Mouse (Mus musculus): ENCODE measurements around the gene Rasl2-9. TPM values are rescaled to one million over a fixed set of nuclear protein-coding genes. Genes with fewer than 3 reads are reported as not detected.
"Not testable (repeated sequence)": the region's sequence is repeated elsewhere in the genome, so short reads cannot be mapped to it uniquely, and the experiment has no call there.

Rasl2-9 gene
- total and polyA plus RNA-seq, 2 experiments from 2014 or later: 0.57 TPM; not detected in 1

GRCm38 (mm10) chr7:5083325-5084105 is 42.2 kb downstream of the Rasl2-9 start:
- Histone ChIP-seq H3K9ac (replicated peaks; ENCODE audit: low read length, poor library complexity, severe bottlenecking) (no peak overlapping the region), H3K36me3 (ENCODE audit: insufficient read depth, low read length) (peaks cover 22% of the 10 kb centered on the region), H3K4me2 (ENCODE audit: low read depth, low read length, poor library complexity, severe bottlenecking) (no peak overlapping the region), H3K4me3 (ENCODE audit: low read depth, low read length) (no peak overlapping the region), H3K27me3 (ENCODE audit: insufficient read depth, low read length) (no peaks in the 10 kb centered on the region), H3K4me1 (ENCODE audit: insufficient read depth, low read length) (0 out of 2 replicates have a peak, but pooled peaks cover 7% of the 10 kb centered on the region), H3K9me3 (ENCODE audit: low read length) (no peaks in the 10 kb centered on the region), H3K27ac (ENCODE audit: low read depth, low read length) (no peak overlapping the region)
- TF ChIP-seq CTCF (IDR thresholded peaks at IDR 0.05): no peak
- ATAC-seq (ENCODE audit: low FRiP score) (no peak), DNase-seq (ENCODE audit: low spot score) (no peak)
- 94% methylated on average over 18 of the region's 18 CpGs for WGBS

DNA sequence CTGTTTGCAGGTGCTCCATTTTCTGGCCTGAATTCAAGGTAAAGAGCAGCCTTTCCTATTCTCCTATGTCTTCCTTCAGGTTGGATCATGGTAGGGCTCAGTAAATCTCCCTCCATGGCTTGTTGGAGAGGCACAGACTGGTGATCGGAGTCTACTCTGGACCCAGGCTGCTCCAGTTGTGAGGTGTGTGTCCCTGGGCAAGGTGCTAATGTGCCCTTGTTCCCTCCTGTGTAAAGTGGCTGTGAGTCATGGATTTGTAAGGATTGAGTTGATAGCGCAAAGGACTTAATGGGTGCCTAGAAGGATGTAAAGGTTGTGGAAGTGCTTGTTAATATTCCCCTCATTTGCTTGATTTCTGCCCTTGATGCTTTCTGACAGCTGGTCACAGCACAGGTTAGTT is 43.8 kb downstream of the Rasl2-9 start:
- WGBS: 96% methylated on average over 2 of the region's 2 CpGs
- H3K36me3 ChIP-seq (ENCODE audit: insufficient read depth, low read length): peaks cover 33% of the 10 kb centered on the region

DNA sequence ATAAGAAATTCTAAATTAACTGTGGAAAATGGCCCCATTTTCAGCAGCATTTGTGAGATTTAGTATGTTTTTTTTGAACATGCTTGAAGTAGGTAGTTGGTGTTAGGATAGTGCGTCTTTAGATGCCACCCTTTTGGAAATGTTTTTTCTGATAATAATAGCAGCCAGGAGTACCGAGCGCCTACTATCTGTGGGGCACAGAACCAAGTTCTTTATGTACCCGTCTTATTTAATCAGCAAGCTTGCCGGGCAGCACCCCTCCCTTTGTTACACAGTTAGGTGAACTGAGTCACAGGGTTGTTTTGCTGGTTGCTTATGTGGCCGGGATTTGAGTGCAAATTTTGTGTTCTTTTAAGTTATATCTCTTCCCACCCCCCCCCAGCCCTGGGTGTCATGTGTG is 44.5 kb downstream of the Rasl2-9 start:
- Histone ChIP-seq H3K4me2 (ENCODE audit: low read depth, low read length, poor library complexity, severe bottlenecking) (peak overlapping the region; percentile 91), H3K4me3 (ENCODE audit: low read depth, low read length) (peak overlapping the region; percentile 99), H3K27ac (ENCODE audit: low read depth, low read length) (no peak overlapping the region), H3K9me3 (ENCODE audit: low read length) (no peaks in the 10 kb centered on the region), H3K9ac (replicated peaks; ENCODE audit: low read length, poor library complexity, severe bottlenecking) (peak overlapping the region; percentile 97), H3K4me1 (ENCODE audit: insufficient read depth, low read length) (0 out of 2 replicates have a peak, but pooled peaks cover 7% of the 10 kb centered on the region), H3K27me3 (ENCODE audit: insufficient read depth, low read length) (no peaks in the 10 kb centered on the region), H3K36me3 (ENCODE audit: insufficient read depth, low read length) (peaks cover 36% of the 10 kb centered on the region)
- TF ChIP-seq CTCF (IDR thresholded peaks at IDR 0.05): no peak
- 67% methylated on average over 6 of the region's 6 CpGs for WGBS
- DNase-seq (ENCODE audit: low spot score) (no peak), ATAC-seq (ENCODE audit: low FRiP score) (no peak)

More for the DNA sequence above, 43.8 kb downstream of the Rasl2-9 start:
- Histone ChIP-seq H3K9me3 (ENCODE audit: low read length) (no peaks in the 10 kb centered on the region), H3K4me2 (ENCODE audit: low read depth, low read length, poor library complexity, severe bottlenecking) (peak overlapping the region; percentile 91), H3K27ac (ENCODE audit: low read depth, low read length) (no peak overlapping the region), H3K4me3 (ENCODE audit: low read depth, low read length) (no peak overlapping the region), H3K9ac (replicated peaks; ENCODE audit: low read length, poor library complexity, severe bottlenecking) (no peak overlapping the region), H3K27me3 (ENCODE audit: insufficient read depth, low read length) (no peaks in the 10 kb centered on the region), H3K4me1 (ENCODE audit: insufficient read depth, low read length) (0 out of 2 replicates have a peak, but pooled peaks cover 7% of the 10 kb centered on the region)
- DNase-seq (ENCODE audit: low spot score) (no peak), ATAC-seq (ENCODE audit: low FRiP score) (no peak)
- no peak for TF ChIP-seq CTCF (IDR thresholded peaks at IDR 0.05)

DNA sequence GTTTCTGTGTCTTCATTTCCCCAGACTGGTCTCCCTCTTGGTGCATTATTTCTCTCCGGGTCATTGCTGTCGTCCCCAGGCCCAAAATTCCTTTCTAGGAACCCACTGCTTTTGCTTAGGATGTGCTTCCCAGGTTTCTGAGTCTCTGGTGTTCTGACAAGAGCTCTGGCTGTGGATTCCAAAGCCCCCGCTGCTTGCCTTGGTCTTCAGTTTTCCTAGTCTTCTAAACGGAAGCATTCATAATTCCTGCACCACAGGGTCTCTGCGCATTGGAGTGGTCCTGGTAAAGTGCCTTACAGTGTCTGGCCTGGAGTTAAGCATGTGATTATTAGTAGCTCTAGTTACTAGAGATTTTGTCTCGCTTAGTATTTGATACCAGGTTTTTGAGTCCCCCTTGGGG is 44.9 kb downstream of the Rasl2-9 start:
- WGBS: 14% methylated on average over 6 of the region's 6 CpGs
- 0 out of 2 replicates have a peak, but pooled peaks cover 7% of the 10 kb centered on the region for H3K4me1 ChIP-seq (ENCODE audit: insufficient read depth, low read length)
- peak overlapping the region; percentile 99 for H3K4me3 ChIP-seq (ENCODE audit: low read depth, low read length)
- peak overlapping the region; percentile 91 for H3K4me2 ChIP-seq (ENCODE audit: low read depth, low read length, poor library complexity, severe bottlenecking)
- DNase-seq (ENCODE audit: low spot score) (no peak), ATAC-seq (ENCODE audit: low FRiP score) (no peak)
- no peaks in the 10 kb centered on the region for H3K9me3 ChIP-seq (ENCODE audit: low read length)
- H3K36me3 ChIP-seq (ENCODE audit: insufficient read depth, low read length): peaks cover 38% of the 10 kb centered on the region
- no peak for TF ChIP-seq CTCF (IDR thresholded peaks at IDR 0.05)
- peak overlapping the region; percentile 91 for H3K27ac ChIP-seq (ENCODE audit: low read depth, low read length)
- H3K9ac ChIP-seq (replicated peaks; ENCODE audit: low read length, poor library complexity, severe bottlenecking): peak overlapping the region; percentile 97
- H3K27me3 ChIP-seq (ENCODE audit: insufficient read depth, low read length): no peaks in the 10 kb centered on the region

- WGBS: under 1% methylated on average over 77 of the region's 81 CpGs
- ATAC-seq (ENCODE audit: low FRiP score): peak; percentile 98
- H3K36me3 ChIP-seq (ENCODE audit: insufficient read depth, low read length): peaks cover 36% of the 10 kb centered on the region
Observed at GRCm38 (mm10) chr7:5080010-5080751, 45.6 kb downstream of the Rasl2-9 start, which contains the start of gene Epn1. Gene Epn1, plus strand, starts transcription at chr7:5080235.

DNA sequence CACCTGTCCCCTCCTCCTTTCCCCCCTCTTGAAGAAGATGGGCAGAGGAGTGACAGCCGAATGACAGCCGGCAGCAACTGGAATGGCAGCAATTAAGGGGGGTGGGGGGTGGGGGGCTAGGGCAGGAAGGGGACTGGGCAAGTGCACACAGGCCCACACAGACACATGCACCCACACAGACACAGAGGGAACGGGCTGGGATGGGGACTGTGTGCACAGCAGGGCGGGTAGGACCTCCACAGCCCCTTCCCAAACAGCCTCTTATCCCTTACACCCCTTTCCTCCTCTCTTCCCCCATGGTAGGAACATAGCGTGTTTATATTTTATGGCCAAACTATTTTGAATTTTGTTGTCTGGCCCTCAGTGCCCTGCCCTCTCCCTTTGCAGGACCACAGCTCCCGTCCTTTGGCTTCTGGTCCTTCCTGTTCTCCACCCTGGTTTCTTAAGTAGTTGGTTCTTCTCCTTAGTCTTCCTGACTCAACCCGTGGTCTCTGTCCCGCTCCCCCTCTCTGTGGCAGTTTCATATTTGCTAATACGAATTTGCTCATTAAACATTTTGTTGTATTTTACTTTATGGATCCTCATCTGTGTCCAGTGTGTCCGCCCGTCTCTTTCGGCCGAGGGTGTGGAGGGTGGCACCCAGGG is 46.3 kb downstream of the Rasl2-9 start:
- Histone ChIP-seq H3K36me3 (ENCODE audit: insufficient read depth, low read length) (peaks cover 41% of the 10 kb centered on the region), H3K4me2 (ENCODE audit: low read depth, low read length, poor library complexity, severe bottlenecking) (peak overlapping the region; percentile 91), H3K9ac (replicated peaks; ENCODE audit: low read length, poor library complexity, severe bottlenecking) (0 out of 2 replicates have a peak overlapping the region, but pooled peaks have one; percentile 48), H3K27ac (ENCODE audit: low read depth, low read length) (peak overlapping the region; percentile 91; the same call in 1 of the 2 replicates), H3K4me3 (ENCODE audit: low read depth, low read length) (peak overlapping the region; percentile 99)
- DNase-seq (ENCODE audit: low spot score); H3K4me1 ChIP-seq (ENCODE audit: insufficient read depth, low read length); H3K27me3 ChIP-seq (ENCODE audit: insufficient read depth, low read length); H3K9me3 ChIP-seq (ENCODE audit: low read length): not testable (repeated sequence)
- WGBS: 49% methylated on average over 10 of the region's 13 CpGs
- ATAC-seq (ENCODE audit: low FRiP score): peak; percentile 29

More at GRCm38 (mm10) chr7:5080010-5080751, 45.6 kb downstream of the Rasl2-9 start, which contains the start of gene Epn1:
- TF ChIP-seq CTCF (IDR thresholded peaks at IDR 0.05): no peak
- Histone ChIP-seq H3K27me3 (ENCODE audit: insufficient read depth, low read length) (no peaks in the 10 kb centered on the region), H3K9ac (replicated peaks; ENCODE audit: low read length, poor library complexity, severe bottlenecking) (peak within 1 kb of the TSS; percentile 97), H3K4me1 (ENCODE audit: insufficient read depth, low read length) (0 out of 2 replicates have a peak, but pooled peaks cover 7% of the 10 kb centered on the region), H3K4me3 (ENCODE audit: low read depth, low read length) (peak within 1 kb of the TSS; percentile 99), H3K4me2 (ENCODE audit: low read depth, low read length, poor library complexity, severe bottlenecking) (peak within 1 kb of the TSS; percentile 91), H3K9me3 (ENCODE audit: low read length) (no peaks in the 10 kb centered on the region), H3K27ac (ENCODE audit: low read depth, low read length) (peak within 1 kb of the TSS; percentile 91)
- peak; percentile 98 for DNase-seq (ENCODE audit: low spot score)

All from midbrain, postnatal 0 days (tissue).